In the genomic region with DNA sequence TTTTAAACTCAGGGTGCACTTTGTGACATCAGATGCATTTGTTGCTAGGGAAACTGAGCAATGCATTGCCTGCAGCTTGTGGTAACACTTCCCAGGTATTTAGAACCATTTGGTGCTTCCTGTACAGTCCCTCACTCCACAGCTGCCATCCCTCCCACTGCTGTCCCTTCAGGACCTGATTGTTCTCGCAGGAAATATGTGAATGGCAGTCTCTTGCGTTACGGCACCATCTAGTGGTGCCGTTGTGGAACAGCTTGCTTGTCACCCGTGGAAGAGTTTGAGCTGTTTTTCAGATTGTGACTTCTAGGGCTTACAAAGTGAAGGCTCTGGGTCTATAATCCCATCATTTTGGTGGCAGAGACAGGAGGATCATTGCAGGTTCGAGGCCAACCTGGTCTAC, we compare ENCODE assay signal across 9 mouse cellular contexts. TPM values are rescaled to one million over a fixed set of nuclear protein-coding genes. Genes with fewer than 3 reads are reported as not detected.
DNase-seq lines count a peak whose midpoint lies in the region; ATAC-seq and TF ChIP-seq lines count a peak whose summit lies in the region.
"Had no signal": no experiment of that assay in that cellular context is flagged by ENCODE, and none has a peak within 500 bp of the region (broad histone marks: within the 10 kb centered on the region; RNA-seq: fewer than 3 reads in every experiment).

No protein-coding gene starts in this region.

- H3K27ac ChIP-seq in heart, adult 2 months = no peak overlapping the region
- no peak overlapping the region for H3K27ac ChIP-seq in midbrain, postnatal 0 days (ENCODE audit: low read depth, low read length)
- H3K27ac ChIP-seq: liver, embryonic 13.5 days had no signal

- TF ChIP-seq EP300 in heart, adult 2 months (IDR thresholded peaks at IDR 0.05; ENCODE audit: insufficient read depth, low read depth, low read length) = no peak

- no peaks in the 10 kb centered on the region for H3K79me2 ChIP-seq in heart, adult 2 months (replicated peaks; ENCODE audit: control insufficient read depth, insufficient read depth, low read length)

- peak; percentile 85 for TF ChIP-seq CTCF in heart, adult 2 months (IDR thresholded peaks at IDR 0.05)
- TF ChIP-seq CTCF in midbrain, postnatal 0 days (IDR thresholded peaks at IDR 0.05) = peak; percentile 99

- intact Hi-C loops in heart, adult 2 months (cut with DNase I) = loop anchor here (10.0 kb wide), 1 partner anchor 241 kb away; no protein-coding TSS in a partner anchor
- intact Hi-C loops in heart, postnatal 36 days (cut with DNase I) = loop anchor here (1.0 to 5.0 kb wide), 2 partner anchors 212 to 238 kb away; no protein-coding TSS in a partner anchor
- intact Hi-C loops in left cerebral cortex, postnatal 10 days (cut with DNase I) = loop anchor here (2.0 to 5.0 kb wide), 2 partner anchors 213 to 238 kb away; no protein-coding TSS in a partner anchor

- H3K27me3 ChIP-seq in heart, adult 2 months (ENCODE audit: control insufficient read depth, insufficient read depth, low read length) = no peaks in the 10 kb centered on the region; the same call in 1 of the 2 replicates
- H3K27me3 ChIP-seq in midbrain, postnatal 0 days (ENCODE audit: insufficient read depth, low read length) = 0 out of 2 replicates have a peak, but pooled peaks cover 3% of the 10 kb centered on the region
- H3K27me3 ChIP-seq: liver, embryonic 13.5 days had no signal

- H3K4me3 ChIP-seq in heart, adult 2 months = no peak overlapping the region
- H3K4me3 ChIP-seq in midbrain, postnatal 0 days (ENCODE audit: low read depth, low read length) = no peak overlapping the region
- H3K4me3 ChIP-seq: liver, embryonic 13.5 days had no signal

- H3K4me1 ChIP-seq in heart, adult 2 months (ENCODE audit: control insufficient read depth, insufficient read depth, low read length) = no peaks in the 10 kb centered on the region
- no peaks in the 10 kb centered on the region for H3K4me1 ChIP-seq in midbrain, postnatal 0 days (ENCODE audit: insufficient read depth, low read length)
- H3K4me1 ChIP-seq: liver, embryonic 13.5 days had no signal

- DNase-seq in heart, adult 2 months = peak; percentile 13 to 29
- DNase-seq in heart, adult 9 months (ENCODE audit: low spot score in 2 of 2) = no peak
- DNase-seq in ES-CJ7 (ENCODE audit: low read depth, low spot score) = peak; percentile 87
- peak; percentile 15 for DNase-seq in cerebellum, adult 8-10 months
- peak; percentile 16 to 21 for DNase-seq in heart, postnatal 36 days
- peak; percentile 53 to 65 for DNase-seq in left cerebral cortex, postnatal 10 days (ENCODE audit: extremely low spot score in 1 of 2, low spot score in 2 of 2)
- DNase-seq in midbrain, postnatal 0 days (ENCODE audit: low spot score) = peak; percentile 83
- DNase-seq in B cell, adult 2 months = no peak
- DNase-seq: liver, embryonic 13.5 days had no signal

- no peaks in the 10 kb centered on the region for H3K36me3 ChIP-seq in heart, adult 2 months (ENCODE audit: control insufficient read depth, insufficient read depth, low read length)
- H3K36me3 ChIP-seq in midbrain, postnatal 0 days (ENCODE audit: insufficient read depth, low read length) = no peaks in the 10 kb centered on the region
- H3K36me3 ChIP-seq: liver, embryonic 13.5 days had no signal

- no peak for TF ChIP-seq POLR2A in heart, adult 2 months (IDR thresholded peaks at IDR 0.05; ENCODE audit: insufficient read depth, low read depth, low read length)

- ATAC-seq in midbrain, postnatal 0 days (ENCODE audit: low FRiP score) = no peak

- H3K4me2 ChIP-seq in midbrain, postnatal 0 days (ENCODE audit: low read depth, low read length, poor library complexity, severe bottlenecking) = no peak overlapping the region
- H3K4me2 ChIP-seq: liver, embryonic 13.5 days had no signal

- H3K9ac ChIP-seq in heart, adult 2 months (ENCODE audit: low read depth, low read length) = no peak overlapping the region
- H3K9ac ChIP-seq in midbrain, postnatal 0 days (replicated peaks; ENCODE audit: low read length, poor library complexity, severe bottlenecking) = no peak overlapping the region
- H3K9ac ChIP-seq: liver, embryonic 13.5 days had no signal

- H3K9me3 ChIP-seq in midbrain, postnatal 0 days (ENCODE audit: low read length) = no peaks in the 10 kb centered on the region
- H3K9me3 ChIP-seq: liver, embryonic 13.5 days had no signal

- WGBS in heart, adult 2 months = 2% methylated on average over 6 of the region's 6 CpGs
- 5% methylated on average over 6 of the region's 6 CpGs for WGBS in midbrain, postnatal 0 days

RNA-seq across cellular contexts. Expression of gene Piwil1, which starts 31.6 kb away (rescaled TPM):
- not detected for total RNA-seq in heart, adult 2 months (2021)
- polyA plus RNA-seq in heart, adult 2 months (2012; rRNA removed) = 0.08 and 0.09 TPM in 2 replicates
- total RNA-seq in heart, postnatal 36 days (2021) = not detected
- total RNA-seq in left cerebral cortex, postnatal 10 days (2021) = under 1 TPM; 0.20 to 0.39 TPM
- total RNA-seq in midbrain, postnatal 0 days (2014; rRNA removed) = 0.22 and 0.76 TPM in 2 replicates
- polyA plus RNA-seq in midbrain, postnatal 0 days (2015; fragmentation: Nextera tagmentation; extraction: Ambion mirVana) = 0.45 and 0.47 TPM in 2 replicates
- polyA plus RNA-seq: liver, embryonic 13.5 days had no signal

Comparison
In these comparisons a context has a peak if more than half of its experiments do, and no peak if none do; other contexts are left out.
1. DNase-seq: peak in heart, adult 2 months (2 of 2), ES-CJ7 (single experiment), cerebellum, adult 8-10 months (single experiment), heart, postnatal 36 days (2 of 2), left cerebral cortex, postnatal 10 days (2 of 2) and midbrain, postnatal 0 days (single experiment); none in heart, adult 9 months (0 of 2) and B cell, adult 2 months (0 of 2).